Mouse (Mus musculus) testis, adult 2 months (tissue): ENCODE data around the gene Capn13. TPM values are rescaled to one million over a fixed set of nuclear protein-coding genes. Genes with fewer than 3 reads are reported as not detected.

Source experiments
- H3K27ac ChIP-seq: fragments of 200-500 bp; 2 replicates; pipeline ENCODE4 v1.5.1; 2012; ENCODE audit warnings: low read depth, low read length; ENCODE audit not compliant: control insufficient read depth, insufficient read depth
- H3K27me3 ChIP-seq: fragments of 200-500 bp; 2 replicates; pipeline ENCODE4 v1.6.1; 2012; ENCODE audit warnings: mild to moderate bottlenecking, low read length, moderate library complexity; ENCODE audit not compliant: control insufficient read depth, insufficient read depth
- H3K36me3 ChIP-seq: fragments of 200-500 bp; 2 replicates; pipeline ENCODE4 v1.6.1; 2012; ENCODE audit warnings: mild to moderate bottlenecking, low read length; ENCODE audit not compliant: control insufficient read depth, insufficient read depth
- H3K4me1 ChIP-seq: fragments of 200-500 bp; 2 replicates; pipeline ENCODE4 v1.6.1; 2012; ENCODE audit warnings: low read length; ENCODE audit not compliant: control insufficient read depth, insufficient read depth
- H3K4me3 ChIP-seq: fragments of 200-500 bp; 2 replicates; pipeline ENCODE4 v1.5.1; 2012; ENCODE audit warnings: low read depth, mild to moderate bottlenecking, low read length, moderate library complexity, mixed read lengths; ENCODE audit not compliant: control insufficient read depth
- CTCF ChIP-seq: fragments of 200-500 bp; IDR thresholded peaks from 2 replicates; pipeline ENCODE4 v1.5.1; 2012; ENCODE audit warnings: low read depth, mild to moderate bottlenecking, inconsistent platforms, low read length, moderate library complexity; ENCODE audit not compliant: control insufficient read depth, insufficient read depth, insufficient replicate concordance
- POLR2A ChIP-seq: fragments of 200-500 bp; IDR thresholded peaks from 2 replicates; pipeline ENCODE4 v1.6.1; 2012; ENCODE audit warnings: low read depth, mild to moderate bottlenecking, inconsistent platforms, low read length, moderate library complexity; ENCODE audit not compliant: control insufficient read depth
- polyA plus RNA-seq: library from polyadenylated mRNA; depleted of rRNA; stranded (reverse); fragments of >200 nt; gene quantifications from 2 replicates; pipeline ENCODE4 v1.2.3, GENCODE M21; 2012

The Capn13 gene
- polyA plus RNA-seq, 1 experiment: 0.57 TPM

DNA sequence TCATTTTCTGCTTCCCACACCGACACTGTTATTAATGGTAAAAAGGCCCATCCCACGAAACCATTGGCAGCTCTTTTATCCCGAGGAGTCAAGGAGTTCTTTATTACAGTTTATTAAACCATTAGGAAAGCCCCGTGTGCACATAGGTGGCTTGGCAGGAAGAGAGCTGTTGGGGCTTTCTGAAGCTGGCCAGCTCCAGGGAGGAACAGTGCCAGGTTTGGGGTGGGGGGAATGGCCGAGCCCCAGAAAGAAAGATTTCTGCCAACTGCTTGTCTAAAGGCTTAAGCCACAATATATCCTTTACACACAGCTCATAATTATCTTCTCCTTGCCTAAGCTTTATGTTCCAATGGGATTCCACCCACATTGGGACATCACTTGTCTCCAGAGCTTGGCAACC is 71.6 kb downstream of the Capn13 start:
- Histone ChIP-seq H3K27me3 (no peaks in the 10 kb centered on the region), H3K36me3 (no peaks in the 10 kb centered on the region), H3K4me1 (no peaks in the 10 kb centered on the region), H3K27ac (no peak overlapping the region), H3K4me3 (no peak overlapping the region)
- TF ChIP-seq CTCF (no peak), POLR2A (no peak)

DNA sequence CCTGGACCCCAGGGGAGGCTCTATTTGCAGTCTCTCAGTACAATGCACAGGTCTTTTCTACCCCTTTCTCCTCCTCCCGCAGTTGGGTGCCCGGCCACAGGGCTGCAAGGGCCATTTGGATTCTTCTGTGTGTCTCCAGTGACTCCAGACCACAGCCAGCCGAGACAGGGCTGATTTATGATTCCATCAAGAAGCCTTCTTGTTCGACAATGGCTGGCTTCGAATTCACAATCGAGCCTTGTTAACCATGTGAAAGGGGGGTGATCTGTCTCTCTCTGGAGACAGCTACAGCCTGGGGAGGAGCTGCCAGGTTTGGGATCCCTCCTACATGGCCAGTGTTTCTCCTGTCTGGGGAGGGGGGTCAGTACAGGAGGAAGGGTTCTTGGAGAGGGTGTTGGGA is 75.4 kb downstream of the Capn13 start:
- Histone ChIP-seq H3K36me3 (no peaks in the 10 kb centered on the region), H3K27me3 (no peaks in the 10 kb centered on the region), H3K4me3 (no peak overlapping the region), H3K27ac (no peak overlapping the region), H3K4me1 (no peaks in the 10 kb centered on the region)
- TF ChIP-seq CTCF (no peak), POLR2A (no peak)

DNA sequence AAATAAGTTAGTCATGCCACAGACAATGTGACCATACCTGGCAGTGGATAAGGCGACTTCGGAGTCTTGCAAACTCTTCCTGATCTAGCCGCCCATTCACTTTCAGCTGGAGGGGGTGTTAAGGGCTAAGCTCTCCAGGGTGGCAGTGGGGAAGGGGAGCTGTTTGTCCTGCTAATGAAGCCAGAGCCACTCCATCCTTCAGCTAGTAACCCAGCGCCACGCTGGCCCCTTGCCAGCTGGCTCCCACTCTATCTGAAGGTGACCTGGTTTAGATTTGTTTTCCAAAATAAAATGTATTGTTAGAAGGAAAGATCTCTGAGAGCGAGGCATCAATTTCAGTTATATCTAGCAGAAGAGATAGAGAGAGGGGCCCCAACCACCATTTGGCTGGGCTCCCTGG is 75.9 kb downstream of the Capn13 start:
- TF ChIP-seq CTCF (no peak), POLR2A (no peak)
- no peaks in the 10 kb centered on the region for H3K36me3 ChIP-seq
- H3K4me1 ChIP-seq: no peaks in the 10 kb centered on the region
- no peak overlapping the region for H3K4me3 ChIP-seq
- no peak overlapping the region for H3K27ac ChIP-seq
- H3K27me3 ChIP-seq: no peaks in the 10 kb centered on the region

DNA sequence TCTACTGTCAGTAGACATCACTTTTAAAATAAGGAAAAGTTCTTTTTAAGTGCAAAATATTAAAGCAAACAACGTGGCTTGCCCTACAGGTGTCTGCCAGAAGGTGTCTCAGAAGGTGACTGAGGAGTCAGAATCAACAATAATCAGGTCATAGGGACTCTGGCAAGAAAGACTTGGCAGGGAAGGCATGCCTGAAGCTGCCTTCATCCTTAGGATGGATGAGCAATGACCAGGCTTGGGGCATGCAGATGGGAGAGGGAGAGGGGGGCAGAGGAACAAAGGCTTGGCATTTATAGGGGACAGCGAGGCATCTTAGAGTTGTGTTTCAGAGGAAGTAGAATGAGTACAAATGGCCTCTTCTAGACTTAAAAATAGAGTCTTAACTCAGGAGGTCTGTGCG is 76.7 kb downstream of the Capn13 start:
- Histone ChIP-seq H3K27me3 (no peaks in the 10 kb centered on the region), H3K36me3 (no peaks in the 10 kb centered on the region), H3K4me1 (no peaks in the 10 kb centered on the region), H3K4me3 (no peak overlapping the region), H3K27ac (no peak overlapping the region)
- TF ChIP-seq POLR2A: no peak
- TF ChIP-seq CTCF: no peak

DNA sequence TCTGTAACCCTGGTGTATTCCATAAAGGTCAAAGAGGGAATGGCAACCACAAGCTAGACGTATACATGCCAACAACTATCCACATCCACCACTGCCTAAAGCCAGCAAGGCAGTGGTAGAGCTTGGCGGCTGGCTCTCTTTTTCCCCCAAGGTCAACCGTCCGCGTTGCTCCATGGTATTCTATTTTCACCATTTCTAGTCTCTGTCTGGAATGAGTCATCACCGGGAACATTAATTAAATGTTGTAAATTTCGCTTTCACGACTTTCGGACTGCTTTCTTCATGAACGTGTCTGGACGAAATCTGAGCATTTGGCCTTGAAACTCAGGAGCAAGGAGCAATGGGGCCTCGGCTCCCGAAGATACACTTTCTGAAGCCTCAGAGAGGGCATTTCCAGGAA is 85.9 kb downstream of the Capn13 start:
- Histone ChIP-seq H3K27me3 (no peaks in the 10 kb centered on the region), H3K4me1 (no peaks in the 10 kb centered on the region; the same call in 1 of the 2 replicates), H3K27ac (no peak overlapping the region), H3K4me3 (no peak overlapping the region), H3K36me3 (no peaks in the 10 kb centered on the region)
- no peak for TF ChIP-seq CTCF

DNA sequence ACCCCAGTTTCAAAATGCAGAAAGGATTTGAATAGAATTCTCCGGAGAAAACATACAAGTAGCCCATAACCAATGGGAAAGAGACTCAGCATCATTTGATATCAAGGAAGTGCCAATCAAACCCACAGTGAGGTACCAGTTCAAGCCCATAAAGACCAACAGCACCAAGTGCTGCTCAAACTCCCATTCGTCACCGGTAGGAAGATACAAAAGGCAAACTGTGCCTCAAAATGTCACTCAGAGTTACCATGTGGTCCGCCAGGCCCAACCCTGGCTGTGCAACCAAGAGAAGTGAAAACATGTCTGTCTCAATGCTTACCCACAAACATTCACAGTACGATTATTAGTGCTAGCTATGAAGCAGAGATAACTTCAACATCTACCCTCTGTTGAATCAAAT is 89.2 kb downstream of the Capn13 start:
- H3K4me1 ChIP-seq: no peaks in the 10 kb centered on the region; the same call in 1 of the 2 replicates
- no peak overlapping the region for H3K27ac ChIP-seq
- TF ChIP-seq CTCF (no peak), POLR2A (no peak)
- no peaks in the 10 kb centered on the region for H3K27me3 ChIP-seq
- H3K4me3 ChIP-seq: no peak overlapping the region
- H3K36me3 ChIP-seq: no peaks in the 10 kb centered on the region

DNA sequence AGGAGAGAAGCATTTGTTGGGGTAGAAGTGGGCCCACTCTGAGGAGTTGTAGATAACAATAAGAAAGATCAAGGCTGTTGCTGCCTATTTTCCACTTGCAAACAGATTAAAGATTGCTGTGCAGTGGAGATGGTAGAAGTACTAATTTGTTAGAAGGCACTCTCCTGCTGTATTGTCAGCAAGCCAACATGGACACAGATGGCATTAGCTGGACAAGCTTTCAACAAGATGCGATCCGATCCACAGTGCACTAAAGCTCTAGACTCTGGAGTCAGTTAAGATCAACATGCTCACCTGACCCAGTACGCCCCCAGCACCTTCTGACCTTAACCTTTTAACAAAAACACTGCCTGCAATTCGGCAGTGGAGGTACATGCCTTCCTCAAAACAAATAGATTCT is 92.0 kb downstream of the Capn13 start:
- Histone ChIP-seq H3K27ac (no peak overlapping the region), H3K4me1 (peaks cover 4% of the 10 kb centered on the region), H3K4me3 (no peak overlapping the region), H3K27me3 (no peaks in the 10 kb centered on the region), H3K36me3 (no peaks in the 10 kb centered on the region)
- TF ChIP-seq POLR2A (no peak), CTCF (no peak)

DNA sequence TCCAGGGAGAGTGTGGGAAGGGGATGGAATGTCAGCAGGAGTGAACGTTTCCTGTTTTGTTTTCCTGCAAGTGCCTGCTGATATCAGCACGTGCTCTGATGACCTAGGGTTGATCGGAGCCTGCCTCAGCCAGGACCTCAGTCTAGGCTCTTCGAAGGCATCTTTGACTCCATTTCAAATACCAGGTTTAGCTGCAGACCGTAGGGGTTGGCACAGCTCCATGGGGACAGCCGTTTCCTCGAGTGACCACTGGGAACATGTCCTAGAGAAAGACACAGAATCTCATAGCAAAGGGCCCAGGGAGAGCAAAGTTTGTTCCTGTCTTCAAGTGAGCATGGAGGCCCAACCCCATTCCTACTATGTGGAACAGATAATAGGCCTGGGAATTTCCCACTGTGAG is 94.0 kb downstream of the Capn13 start:
- Histone ChIP-seq H3K27ac (no peak overlapping the region), H3K4me3 (no peak overlapping the region), H3K27me3 (no peaks in the 10 kb centered on the region), H3K4me1 (peaks cover 8% of the 10 kb centered on the region), H3K36me3 (no peaks in the 10 kb centered on the region)
- no peak for TF ChIP-seq POLR2A
- TF ChIP-seq CTCF: no peak
